Mouse (Mus musculus) liver, embryonic 15.5 days (tissue): Measurements from ENCODE around the gene Acer3. TPM values are rescaled to one million over a fixed set of nuclear protein-coding genes. Genes with fewer than 3 reads are reported as not detected.

ENCODE experiments used
- ATAC-seq: fragments of 200-750 bp; cut with Nextera tagmentation; 2 replicates; pipeline ENCODE4 v1.8.0; 2017; ENCODE audit warnings: moderate number of reproducible peaks, mild to moderate bottlenecking, moderate library complexity; ENCODE audit not compliant: insufficient read depth
- H3K27ac ChIP-seq: fragments of 300-500 bp; sonication (generic); replicated peaks from 2 replicates; pipeline ENCODE4 v1.5.1; 2015; ENCODE audit warnings: mild to moderate bottlenecking, inconsistent platforms
- H3K27me3 ChIP-seq: fragments of 300-500 bp; sonication (generic); 2 replicates; pipeline ENCODE4 v1.6.1; 2015; ENCODE audit warnings: mild to moderate bottlenecking, inconsistent platforms
- H3K36me3 ChIP-seq: fragments of 300-500 bp; sonication (generic); replicated peaks from 2 replicates; pipeline ENCODE4 v1.6.1; 2015; ENCODE audit warnings: moderate library complexity, mild to moderate bottlenecking, inconsistent platforms
- H3K4me1 ChIP-seq: fragments of 300-500 bp; sonication (generic); replicated peaks from 2 replicates; pipeline ENCODE4 v1.6.1; 2015; ENCODE audit warnings: inconsistent platforms
- H3K4me2 ChIP-seq: fragments of 300-500 bp; sonication (generic); 2 replicates; pipeline ENCODE4 v1.6.1; 2015; ENCODE audit warnings: moderate library complexity, mild to moderate bottlenecking, inconsistent platforms
- H3K4me3 ChIP-seq: fragments of 300-500 bp; sonication (generic); replicated peaks from 2 replicates; pipeline ENCODE4 v1.5.1; 2015; ENCODE audit warnings: mild to moderate bottlenecking, inconsistent platforms
- H3K9ac ChIP-seq: fragments of 300-500 bp; sonication (generic); 2 replicates; pipeline ENCODE4 v1.6.1; 2015; ENCODE audit warnings: moderate library complexity, mild to moderate bottlenecking, inconsistent platforms
- H3K9me3 ChIP-seq: fragments of 300-500 bp; sonication (generic); replicated peaks from 2 replicates; pipeline ENCODE4 v1.6.1; 2016; ENCODE audit warnings: inconsistent platforms
- WGBS: fragments of 180-500 bp; shearing (Covaris S2); methylation state at CpG from one replicate; pipeline ENCODE4 v1.1.7; 2015; ENCODE audit warnings: mixed read lengths; ENCODE audit not compliant: insufficient replicate concordance; 5-methylcytosine and 5-hydroxymethylcytosine counted together
- polyA plus RNA-seq: library from polyadenylated mRNA; unstranded; fragments of >200 nt; fragmentation: Nextera tagmentation; extraction: Ambion mirVana; gene quantifications from 2 replicates; pipeline ENCODE4 v1.2.1, GENCODE M21; 2015

The Acer3 gene
- polyA plus RNA-seq, 1 experiment from 2014 or later: 26.9 TPM

- H3K27me3 ChIP-seq: no peaks in the 10 kb centered on the region
- H3K4me3 ChIP-seq: peak overlapping the region; percentile 96
- peak; percentile 3 for ATAC-seq
- H3K27ac ChIP-seq: peak overlapping the region; percentile 97
- peak overlapping the region; percentile 86 for H3K9ac ChIP-seq
- no peaks in the 10 kb centered on the region for H3K36me3 ChIP-seq
- no peaks in the 10 kb centered on the region for H3K9me3 ChIP-seq
- peak overlapping the region; percentile 88 for H3K4me2 ChIP-seq
- 75% methylated on average over 5 of the region's 5 CpGs for WGBS
- H3K4me1 ChIP-seq: peaks cover 59% of the 10 kb centered on the region
These were observed 142.3 kb downstream of the Acer3 start for GRCm38 (mm10) chr7:98178560-98179231.

GRCm38 (mm10) chr7:98177929-98178559 is 143.0 kb downstream of the Acer3 start, which contains the start of gene Capn5:
Gene Capn5, minus strand, starts transcription at chr7:98178274.
- Histone ChIP-seq H3K27ac (peak within 1 kb of the TSS; percentile 97), H3K4me1 (peaks cover 65% of the 10 kb centered on the region), H3K4me2 (peak within 1 kb of the TSS; percentile 88), H3K36me3 (no peaks in the 10 kb centered on the region), H3K9ac (peak within 1 kb of the TSS; percentile 86), H3K9me3 (no peaks in the 10 kb centered on the region), H3K27me3 (no peaks in the 10 kb centered on the region), H3K4me3 (peak within 1 kb of the TSS; percentile 96)
- ATAC-seq: peak; percentile 68
- WGBS: under 1% methylated on average over 44 of the region's 44 CpGs

DNA sequence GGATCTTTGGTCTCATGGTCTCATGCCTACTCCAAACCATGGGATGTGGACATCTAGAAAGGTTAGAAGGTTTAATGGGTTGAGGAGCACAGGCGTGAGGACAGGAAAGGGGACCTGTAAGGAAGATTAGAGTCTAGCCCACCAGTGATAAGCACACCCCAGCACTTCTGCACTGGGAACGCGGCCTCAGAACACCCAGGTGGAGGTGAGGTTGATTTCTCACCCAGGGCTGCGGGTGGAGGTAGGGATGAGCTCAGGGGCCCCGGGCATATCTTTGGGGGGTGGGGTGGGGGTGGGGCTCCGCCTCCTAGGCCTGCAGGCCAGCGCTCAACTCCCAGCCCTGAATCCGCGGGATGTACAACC is 143.5 kb downstream of the Acer3 start:
- WGBS: 1% methylated on average over 9 of the region's 9 CpGs
- Histone ChIP-seq H3K27ac (peak overlapping the region; percentile 97), H3K4me1 (peaks cover 70% of the 10 kb centered on the region), H3K9ac (peak overlapping the region; percentile 86), H3K36me3 (no peaks in the 10 kb centered on the region), H3K27me3 (no peaks in the 10 kb centered on the region), H3K4me2 (peak overlapping the region; percentile 88), H3K4me3 (peak overlapping the region; percentile 96), H3K9me3 (no peaks in the 10 kb centered on the region)
- ATAC-seq: no peak

- peak overlapping the region; percentile 96 for H3K4me3 ChIP-seq
- no peaks in the 10 kb centered on the region for H3K9me3 ChIP-seq
- WGBS: 28% methylated on average over 2 of the region's 2 CpGs
- H3K4me1 ChIP-seq: peaks cover 75% of the 10 kb centered on the region
- ATAC-seq: no peak
- no peaks in the 10 kb centered on the region for H3K27me3 ChIP-seq
- H3K9ac ChIP-seq: peak overlapping the region; percentile 86
- peak overlapping the region; percentile 88 for H3K4me2 ChIP-seq
- no peaks in the 10 kb centered on the region for H3K36me3 ChIP-seq
- peak overlapping the region; percentile 97 for H3K27ac ChIP-seq
These were observed 143.9 kb downstream of the Acer3 start for GRCm38 (mm10) chr7:98177071-98177485.

DNA sequence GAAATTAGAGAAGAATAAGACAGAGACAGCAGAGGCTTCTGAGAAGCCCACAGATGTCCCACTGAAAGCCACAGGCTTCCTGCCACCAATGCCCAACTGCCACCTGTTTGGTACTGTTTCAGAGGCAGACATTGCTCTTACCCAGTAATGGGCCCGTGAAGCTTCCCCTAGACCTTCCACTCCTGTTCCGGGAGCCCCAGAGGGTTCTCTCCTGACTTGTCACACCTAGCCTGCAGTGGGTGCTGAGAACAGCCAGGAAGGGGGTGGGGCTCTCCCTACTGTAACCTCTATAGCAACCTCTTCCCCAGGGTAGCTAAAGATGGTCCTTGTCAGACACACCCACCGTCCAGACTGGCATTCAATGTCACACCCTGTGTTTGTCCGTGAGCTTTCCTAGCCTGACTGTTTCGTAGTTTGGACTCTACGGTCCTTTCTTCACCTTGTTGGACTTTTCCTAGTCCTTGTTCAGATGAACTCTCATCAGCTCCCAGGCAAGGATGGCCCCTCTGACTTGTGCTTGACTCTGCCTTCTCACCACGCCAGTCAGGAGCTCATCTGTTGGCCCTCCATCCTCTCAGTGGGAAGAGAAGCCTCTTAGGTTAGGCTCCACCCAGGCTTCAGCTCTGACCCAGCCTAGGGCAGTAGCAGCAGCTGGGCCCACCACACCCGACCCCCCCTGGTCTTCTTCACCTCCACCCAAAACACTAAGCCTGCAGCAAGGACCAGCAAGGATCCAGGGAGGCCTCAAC is 144.5 kb downstream of the Acer3 start:
- ATAC-seq: peak; percentile 51
- H3K9me3 ChIP-seq: no peaks in the 10 kb centered on the region
- peak overlapping the region; percentile 96 for H3K4me3 ChIP-seq
- WGBS: 22% methylated on average over 8 of the region's 8 CpGs
- peak overlapping the region; percentile 88 for H3K4me2 ChIP-seq
- peaks cover 81% of the 10 kb centered on the region for H3K4me1 ChIP-seq
- no peaks in the 10 kb centered on the region for H3K27me3 ChIP-seq
- H3K9ac ChIP-seq: peak overlapping the region; percentile 86
- H3K36me3 ChIP-seq: no peaks in the 10 kb centered on the region
- peak overlapping the region; percentile 97 for H3K27ac ChIP-seq

DNA sequence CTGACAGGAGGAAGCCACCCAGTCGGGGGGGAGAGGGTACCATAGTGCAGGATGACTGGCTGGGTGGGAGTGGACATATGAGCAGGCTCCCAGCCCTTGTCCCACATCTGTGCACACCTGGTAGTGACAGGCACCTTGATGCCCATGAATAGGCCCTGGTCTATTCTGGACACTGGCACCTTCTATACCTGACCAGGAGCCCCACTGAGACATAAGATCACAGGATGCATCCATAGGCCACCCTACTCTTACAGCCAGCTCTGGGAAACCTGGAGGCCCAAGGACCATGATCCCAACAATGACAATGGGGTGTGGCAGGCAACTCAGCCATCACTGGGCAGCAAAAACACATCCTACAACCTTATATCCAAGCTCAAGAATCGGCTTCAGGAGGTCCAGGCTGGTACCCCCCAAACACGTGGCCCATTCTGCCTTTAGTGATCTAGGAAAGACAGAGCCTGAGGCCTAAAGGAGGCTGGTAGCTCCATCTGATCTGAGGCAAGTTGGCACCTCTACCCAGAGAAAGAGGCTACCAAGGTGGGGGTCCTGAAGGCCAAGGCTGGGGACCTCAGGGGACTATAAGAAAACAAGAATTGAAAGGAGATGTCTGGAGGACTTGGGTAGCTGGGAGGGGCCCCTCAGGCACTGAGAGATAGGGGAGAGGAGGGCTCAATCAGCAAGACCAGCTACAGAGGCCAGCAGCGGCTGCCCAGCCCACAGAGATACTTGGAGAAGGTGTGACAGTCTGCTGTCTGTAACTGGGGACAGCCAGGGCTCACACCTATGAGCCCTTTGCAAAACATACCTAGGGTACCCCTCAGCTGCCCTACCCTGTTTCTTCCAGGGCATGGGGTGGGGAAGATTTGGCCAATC is 145.9 kb downstream of the Acer3 start:
- ATAC-seq: peak; percentile 71
- H3K27me3 ChIP-seq: no peaks in the 10 kb centered on the region
- peak overlapping the region; percentile 97 for H3K27ac ChIP-seq
- H3K36me3 ChIP-seq: no peaks in the 10 kb centered on the region
- H3K9ac ChIP-seq: peak overlapping the region; percentile 86
- H3K4me3 ChIP-seq: peak overlapping the region; percentile 96
- WGBS: 42% methylated on average over 4 of the region's 4 CpGs
- no peaks in the 10 kb centered on the region for H3K9me3 ChIP-seq
- H3K4me2 ChIP-seq: peak overlapping the region; percentile 88
- peaks cover 95% of the 10 kb centered on the region for H3K4me1 ChIP-seq

- H3K9ac ChIP-seq: peak overlapping the region; percentile 37
- peak overlapping the region; percentile 88 for H3K4me2 ChIP-seq
- no peaks in the 10 kb centered on the region for H3K27me3 ChIP-seq
- 0 out of 2 replicates have a peak, but pooled peaks cover 5% of the 10 kb centered on the region for H3K36me3 ChIP-seq
- no peaks in the 10 kb centered on the region for H3K9me3 ChIP-seq
- ATAC-seq: no peak
- H3K4me1 ChIP-seq: peaks cover 90% of the 10 kb centered on the region
- H3K27ac ChIP-seq: peak overlapping the region; percentile 97
- 22% methylated on average over 4 of the region's 4 CpGs for WGBS
- no peak overlapping the region for H3K4me3 ChIP-seq
These were observed 147.6 kb downstream of the Acer3 start for GRCm38 (mm10) chr7:98173408-98173807.

DNA sequence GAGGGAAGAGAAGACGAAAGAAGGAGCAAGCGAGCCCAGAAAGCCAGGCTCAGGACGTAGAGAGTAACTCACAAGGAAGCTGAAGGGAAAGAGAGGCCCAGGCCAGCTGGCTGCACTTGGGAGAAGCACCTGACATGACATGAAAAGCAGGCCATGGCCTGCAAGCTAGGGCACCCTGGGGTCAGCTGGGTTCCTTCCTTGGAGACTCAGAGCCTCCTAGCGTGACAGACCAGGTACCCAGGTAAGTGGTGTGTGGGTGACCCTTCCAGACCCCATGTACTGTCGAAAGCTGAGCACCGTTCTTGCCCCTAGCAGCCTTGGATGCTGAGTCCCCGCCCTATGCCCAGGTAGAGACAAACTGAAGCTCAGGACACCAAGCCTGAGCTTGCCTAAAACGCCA is 148.3 kb downstream of the Acer3 start:
- H3K4me2 ChIP-seq: peak overlapping the region; percentile 16; the same call in 1 of the 2 replicates
- peak overlapping the region; percentile 97 for H3K27ac ChIP-seq
- 85% methylated on average over 8 of the region's 8 CpGs for WGBS
- ATAC-seq: no peak
- H3K4me1 ChIP-seq: peaks cover 94% of the 10 kb centered on the region
- peak overlapping the region; percentile 62; the same call in 1 of the 2 replicates for H3K9ac ChIP-seq
- H3K36me3 ChIP-seq: 0 out of 2 replicates have a peak, but pooled peaks cover 5% of the 10 kb centered on the region
- H3K9me3 ChIP-seq: no peaks in the 10 kb centered on the region
- H3K27me3 ChIP-seq: no peaks in the 10 kb centered on the region
- H3K4me3 ChIP-seq: no peak overlapping the region

DNA sequence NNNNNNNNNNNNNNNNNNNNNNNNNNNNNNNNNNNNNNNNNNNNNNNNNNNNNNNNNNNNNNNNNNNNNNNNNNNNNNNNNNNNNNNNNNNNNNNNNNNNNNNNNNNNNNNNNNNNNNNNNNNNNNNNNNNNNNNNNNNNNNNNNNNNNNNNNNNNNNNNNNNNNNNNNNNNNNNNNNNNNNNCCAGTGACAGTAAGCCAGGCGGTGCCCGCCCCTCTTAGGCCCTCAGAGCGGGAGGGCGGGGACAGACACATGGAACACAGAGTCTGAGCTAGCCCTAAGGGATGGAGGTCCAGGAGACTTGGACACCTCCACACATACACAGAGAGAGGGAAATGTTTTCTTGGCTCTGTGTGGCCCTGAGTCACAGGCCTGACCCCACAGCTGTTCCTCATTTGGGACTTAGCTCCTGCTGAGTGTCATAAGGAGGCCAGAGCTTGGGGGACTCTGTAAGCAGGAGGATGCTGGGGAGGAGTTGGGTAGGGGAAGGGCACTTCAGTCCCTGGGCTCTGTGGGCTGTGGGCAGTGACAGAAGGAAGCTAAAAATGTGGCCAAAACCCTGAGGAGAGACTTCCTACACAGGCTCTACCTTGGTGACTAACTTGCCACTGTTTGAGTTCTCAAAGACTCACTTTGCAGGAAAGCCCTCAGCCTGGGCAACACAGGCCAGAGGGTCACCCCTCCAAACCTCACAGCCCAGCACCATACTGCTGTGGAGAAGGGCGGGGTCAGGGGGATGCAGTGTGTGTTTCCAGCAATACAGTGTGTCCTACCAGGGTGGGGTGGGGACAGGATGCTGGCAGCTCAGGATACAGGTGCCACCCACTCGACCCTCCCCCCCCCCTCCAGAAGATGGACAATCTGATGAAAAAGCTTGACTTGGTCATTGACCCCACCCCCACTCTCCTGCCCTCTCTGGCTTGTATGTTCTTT is 149.6 kb downstream of the Acer3 start:
- peak; percentile 85 for ATAC-seq
- 25% methylated on average over 6 of the region's 6 CpGs for WGBS

More for the DNA sequence above, 149.6 kb downstream of the Acer3 start:
- Histone ChIP-seq H3K27me3 (no peaks in the 10 kb centered on the region), H3K9ac (peak overlapping the region; percentile 62), H3K4me2 (peak overlapping the region; percentile 73), H3K27ac (peak overlapping the region; percentile 97), H3K36me3 (0 out of 2 replicates have a peak, but pooled peaks cover 5% of the 10 kb centered on the region), H3K4me3 (peak overlapping the region; percentile 42), H3K4me1 (peaks cover 85% of the 10 kb centered on the region), H3K9me3 (no peaks in the 10 kb centered on the region)
